Mouse (Mus musculus) adrenal gland, postnatal 10 days (tissue): ENCODE results near the gene Zfp184. TPM values are rescaled to one million over a fixed set of nuclear protein-coding genes. Genes with fewer than 3 reads are reported as not detected.

Experiments used
- microRNA-seq: library from miRNA; unstranded; fragments of <30 nt; microRNA quantifications from one replicate; pipeline ENCODE4 v1.2.0, GENCODE M21; 2021
- total RNA-seq, 2 experiments: library from RNA; stranded (reverse); gene quantifications; 2 replicates each; pipeline ENCODE4 v1.2.3; 2021

Zfp184 gene
- total RNA-seq, 2 experiments from 2014 or later = 2.0 to 2.4 TPM

Small RNA genes within 50 kb of the gene (microRNA-seq; reads per million reads assigned to microRNA genes)
- 1.4 reads per million for gene Gm44456
- 151 reads per million, percentile 50 among the genes with 10 or more reads in this experiment for gene Mir1983

Other genes starting within 250 kb of the Zfp184 start
- gene Olfr1359, start 247.0 kb upstream of the Zfp184 start, total RNA-seq = not detected
- 100 to 1,000 TPM; 284 to 352 TPM for gene Hist1h2bl, start 229.0 kb upstream of the Zfp184 start, total RNA-seq
- 100 to 1,000 TPM; 304 to 363 TPM for gene Hist1h2ai, start 228.7 kb upstream of the Zfp184 start, total RNA-seq
- 100 to 1,000 TPM; 397 to 474 TPM for gene Hist1h3h, start 227.4 kb upstream of the Zfp184 start, total RNA-seq
- 100 to 1,000 TPM in 1 of 2 experiments, 10 to 100 TPM in 1; 83.1 to 103 TPM for gene Hist1h2bm, start 223.1 kb upstream of the Zfp184 start, total RNA-seq
- gene Hist1h4j, start 210.0 kb upstream of the Zfp184 start, total RNA-seq = 10 to 100 TPM; 63.1 to 70.2 TPM
- 100 to 1,000 TPM; 688 to 818 TPM for gene Hist1h4k, start 194.6 kb upstream of the Zfp184 start, total RNA-seq
- gene Hist1h2ak, start 191.3 kb upstream of the Zfp184 start, total RNA-seq = 100 to 1,000 TPM; 111 to 143 TPM
- 100 to 1,000 TPM; 174 to 201 TPM for gene Hist1h2bn, start 191.0 kb upstream of the Zfp184 start, total RNA-seq
- 100 to 1,000 TPM; 179 to 219 TPM for gene Hist1h1b, start 164.5 kb upstream of the Zfp184 start, total RNA-seq
- gene Hist1h3i, start 161.7 kb upstream of the Zfp184 start, total RNA-seq = 100 to 1,000 TPM; 296 to 332 TPM
- 10 to 100 TPM; 69.2 to 73.2 TPM for gene Hist1h2an, start 157.9 kb upstream of the Zfp184 start, total RNA-seq
- 100 to 1,000 TPM; 111 to 134 TPM for gene Hist1h2bp, start 157.6 kb upstream of the Zfp184 start, total RNA-seq
- gene Hist1h2bq, start 134.9 kb upstream of the Zfp184 start, total RNA-seq = 100 to 1,000 TPM; 207 to 275 TPM
- gene Hist1h2ao, start 134.6 kb upstream of the Zfp184 start, total RNA-seq = not detected
- gene Hist1h4m, start 133.3 kb upstream of the Zfp184 start, total RNA-seq = 100 to 1,000 TPM; 590 to 593 TPM
- 100 to 1,000 TPM in 1 of 2 experiments, 10 to 100 TPM in 1; 81.5 to 146 TPM for gene Hist1h4n, start 112.9 kb upstream of the Zfp184 start, total RNA-seq
- 100 to 1,000 TPM; 430 to 536 TPM for gene Hist1h2ap, start 111.6 kb upstream of the Zfp184 start, total RNA-seq
- 100 to 1,000 TPM; 207 to 269 TPM for gene Hist1h2br, start 111.4 kb upstream of the Zfp184 start, total RNA-seq
- not detected for gene Pom121l2, start 36.1 kb downstream of the Zfp184 start, total RNA-seq
- not detected for gene Prss16, start 64.6 kb downstream of the Zfp184 start, total RNA-seq
- 100 to 1,000 TPM; 239 to 319 TPM for gene Hist1h2ah, start 90.5 kb downstream of the Zfp184 start, total RNA-seq
- gene Hist1h2bk, start 90.8 kb downstream of the Zfp184 start, total RNA-seq = 100 to 1,000 TPM; 299 to 338 TPM
- gene Hist1h4i, start 96.3 kb downstream of the Zfp184 start, total RNA-seq = 100 to 1,000 TPM; 136 to 154 TPM
- gene Hist1h2ag, start 97.8 kb downstream of the Zfp184 start, total RNA-seq = 100 to 1,000 TPM; 237 to 260 TPM
- gene Hist1h2bj, start 98.1 kb downstream of the Zfp184 start, total RNA-seq = 100 to 1,000 TPM; 170 to 209 TPM
- not detected for gene Vmn1r188, start 139.3 kb downstream of the Zfp184 start, total RNA-seq
- not detected for gene Vmn1r189, start 160.7 kb downstream of the Zfp184 start, total RNA-seq
- not detected for gene Vmn1r191, start 238.9 kb downstream of the Zfp184 start, total RNA-seq
- gene Vmn1r192, start 246.0 kb downstream of the Zfp184 start, total RNA-seq = not detected